Mouse (Mus musculus) heart, postnatal 0 days (tissue): ENCODE data around the gene Fibp.

Experiments
- CTCF ChIP-seq: IDR thresholded peaks from 2 replicates; pipeline ENCODE4 v1.5.1; 2016; ENCODE audit warnings: antibody characterized with exemption, control low read depth, low read depth
- EP300 ChIP-seq: IDR thresholded peaks from 2 replicates; pipeline ENCODE4 v1.6.1; 2016; ENCODE audit warnings: antibody characterized with exemption, low read depth

GRCm38 (mm10) chr19:5455568-5455967, 4.8 kb upstream of the Fibp start:
- no peak for TF ChIP-seq CTCF
- no peak for TF ChIP-seq EP300
